Mouse (Mus musculus): Measurements from ENCODE around the gene P2rx1. TPM values are rescaled to one million over a fixed set of nuclear protein-coding genes. Genes with fewer than 3 reads are reported as not detected.

The P2rx1 gene
- polyA plus RNA-seq, 1 experiment: 0.44 TPM

DNA sequence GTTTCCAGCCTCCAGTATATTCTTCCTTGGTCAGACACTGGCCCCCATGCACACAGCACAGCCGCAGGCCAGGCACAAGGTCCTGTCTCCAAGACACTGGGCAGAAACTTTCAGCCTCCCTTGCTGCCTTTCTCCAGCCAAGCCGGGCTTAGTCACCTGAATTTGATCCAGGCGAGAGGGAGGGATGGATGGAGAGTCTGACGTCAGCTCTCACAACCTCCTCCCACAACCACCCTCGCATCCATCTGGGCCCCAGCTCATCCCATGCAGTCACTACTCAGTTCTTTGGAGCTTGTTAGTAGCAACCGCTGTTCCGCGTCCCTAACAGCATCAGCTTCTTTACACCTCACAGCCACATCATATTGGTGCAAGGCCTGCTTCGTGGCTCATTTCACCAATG, 24.2 kb downstream of the P2rx1 start:
- no peaks in the 10 kb centered on the region for H3K36me3 ChIP-seq (ENCODE audit: control insufficient read depth, insufficient read depth, low read length)
- peaks cover 12% of the 10 kb centered on the region for H3K4me1 ChIP-seq (ENCODE audit: control insufficient read depth, insufficient read depth, low read length)
- no peak overlapping the region for H3K4me3 ChIP-seq (ENCODE audit: control insufficient read depth, low read depth, low read length)
- H3K27me3 ChIP-seq (ENCODE audit: control insufficient read depth, insufficient read depth, low read length): no peaks in the 10 kb centered on the region
- H3K27ac ChIP-seq (ENCODE audit: control insufficient read depth, insufficient read depth, low read depth, low read length): no peak overlapping the region
- no peak for TF ChIP-seq POLR2A (IDR thresholded peaks at IDR 0.05; ENCODE audit: control insufficient read depth, low read depth, low read length)
- TF ChIP-seq CTCF (IDR thresholded peaks at IDR 0.05; ENCODE audit: control insufficient read depth, insufficient read depth, insufficient replicate concordance, low read depth, low read length): no peak

- no peak overlapping the region for H3K4me3 ChIP-seq (ENCODE audit: control insufficient read depth, low read depth, low read length)
- TF ChIP-seq POLR2A (IDR thresholded peaks at IDR 0.05; ENCODE audit: control insufficient read depth, low read depth, low read length) (no peak), CTCF (IDR thresholded peaks at IDR 0.05; ENCODE audit: control insufficient read depth, insufficient read depth, insufficient replicate concordance, low read depth, low read length) (no peak)
- no peaks in the 10 kb centered on the region for H3K36me3 ChIP-seq (ENCODE audit: control insufficient read depth, insufficient read depth, low read length)
- no peaks in the 10 kb centered on the region for H3K27me3 ChIP-seq (ENCODE audit: control insufficient read depth, insufficient read depth, low read length)
- H3K4me1 ChIP-seq (ENCODE audit: control insufficient read depth, insufficient read depth, low read length): peaks cover 10% of the 10 kb centered on the region
- H3K27ac ChIP-seq (ENCODE audit: control insufficient read depth, insufficient read depth, low read depth, low read length): no peak overlapping the region
These were observed 24.9 kb downstream of the P2rx1 start for GRCm38 (mm10) chr11:73023827-73024226.

- no peak overlapping the region for H3K4me3 ChIP-seq (ENCODE audit: control insufficient read depth, low read depth, low read length)
- no peaks in the 10 kb centered on the region for H3K27me3 ChIP-seq (ENCODE audit: control insufficient read depth, insufficient read depth, low read length)
- H3K27ac ChIP-seq (ENCODE audit: control insufficient read depth, insufficient read depth, low read depth, low read length): no peak overlapping the region
- peaks cover 4% of the 10 kb centered on the region for H3K4me1 ChIP-seq (ENCODE audit: control insufficient read depth, insufficient read depth, low read length)
- H3K36me3 ChIP-seq (ENCODE audit: control insufficient read depth, insufficient read depth, low read length): no peaks in the 10 kb centered on the region
- TF ChIP-seq CTCF (IDR thresholded peaks at IDR 0.05; ENCODE audit: control insufficient read depth, insufficient read depth, insufficient replicate concordance, low read depth, low read length): no peak
- TF ChIP-seq POLR2A (IDR thresholded peaks at IDR 0.05; ENCODE audit: control insufficient read depth, low read depth, low read length): no peak
These were observed 25.5 kb downstream of the P2rx1 start for GRCm38 (mm10) chr11:73024236-73024904.

- Histone ChIP-seq H3K4me3 (ENCODE audit: control insufficient read depth, low read depth, low read length) (no peak overlapping the region), H3K36me3 (ENCODE audit: control insufficient read depth, insufficient read depth, low read length) (no peaks in the 10 kb centered on the region), H3K4me1 (ENCODE audit: control insufficient read depth, insufficient read depth, low read length) (peaks cover 8% of the 10 kb centered on the region), H3K27ac (ENCODE audit: control insufficient read depth, insufficient read depth, low read depth, low read length) (no peak overlapping the region), H3K27me3 (ENCODE audit: control insufficient read depth, insufficient read depth, low read length) (no peaks in the 10 kb centered on the region)
- TF ChIP-seq POLR2A (IDR thresholded peaks at IDR 0.05; ENCODE audit: control insufficient read depth, low read depth, low read length) (no peak), CTCF (IDR thresholded peaks at IDR 0.05; ENCODE audit: control insufficient read depth, insufficient read depth, insufficient replicate concordance, low read depth, low read length) (no peak)
These were observed 28.1 kb downstream of the P2rx1 start for GRCm38 (mm10) chr11:73026961-73027360.

GRCm38 (mm10) chr11:73030821-73031498, 32.1 kb downstream of the P2rx1 start:
- Histone ChIP-seq H3K4me1 (ENCODE audit: control insufficient read depth, insufficient read depth, low read length) (peaks cover 8% of the 10 kb centered on the region), H3K27me3 (ENCODE audit: control insufficient read depth, insufficient read depth, low read length) (no peaks in the 10 kb centered on the region), H3K27ac (ENCODE audit: control insufficient read depth, insufficient read depth, low read depth, low read length) (peak overlapping the region; percentile 88), H3K36me3 (ENCODE audit: control insufficient read depth, insufficient read depth, low read length) (no peaks in the 10 kb centered on the region), H3K4me3 (ENCODE audit: control insufficient read depth, low read depth, low read length) (peak overlapping the region; percentile 75)
- TF ChIP-seq CTCF (IDR thresholded peaks at IDR 0.05; ENCODE audit: control insufficient read depth, insufficient read depth, insufficient replicate concordance, low read depth, low read length) (peak; percentile 4; the same call in 1 of the 2 replicates), POLR2A (IDR thresholded peaks at IDR 0.05; ENCODE audit: control insufficient read depth, low read depth, low read length) (peak; percentile 32; the same call in 1 of the 2 replicates)

- no peaks in the 10 kb centered on the region for H3K36me3 ChIP-seq (ENCODE audit: control insufficient read depth, insufficient read depth, low read length)
- TF ChIP-seq POLR2A (IDR thresholded peaks at IDR 0.05; ENCODE audit: control insufficient read depth, low read depth, low read length) (no peak), CTCF (IDR thresholded peaks at IDR 0.05; ENCODE audit: control insufficient read depth, insufficient read depth, insufficient replicate concordance, low read depth, low read length) (no peak)
- H3K27ac ChIP-seq (ENCODE audit: control insufficient read depth, insufficient read depth, low read depth, low read length): no peak overlapping the region
- H3K4me3 ChIP-seq (ENCODE audit: control insufficient read depth, low read depth, low read length): no peak overlapping the region
- peaks cover 8% of the 10 kb centered on the region for H3K4me1 ChIP-seq (ENCODE audit: control insufficient read depth, insufficient read depth, low read length)
- H3K27me3 ChIP-seq (ENCODE audit: control insufficient read depth, insufficient read depth, low read length): no peaks in the 10 kb centered on the region
These were observed 32.6 kb downstream of the P2rx1 start for GRCm38 (mm10) chr11:73031536-73031935.

DNA sequence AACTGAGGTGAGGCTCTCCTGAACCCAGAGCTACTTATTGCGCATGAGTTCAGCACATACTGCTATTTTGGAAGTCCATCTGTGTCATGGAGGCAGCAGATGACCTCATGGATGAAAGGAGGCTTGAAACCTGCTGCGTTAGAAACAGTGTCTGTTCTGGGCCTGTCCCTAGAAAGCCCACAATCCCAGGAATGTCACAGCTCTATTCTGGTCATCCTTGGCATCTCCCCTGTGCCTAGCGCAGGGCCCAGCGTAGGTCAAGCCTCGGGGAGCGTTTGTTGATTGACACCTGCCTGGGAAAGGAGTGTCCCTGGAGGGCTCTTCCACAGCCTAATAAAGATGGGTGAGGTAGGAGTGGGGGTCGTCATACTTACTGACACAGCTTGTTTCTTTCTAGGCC, 37.2 kb downstream of the P2rx1 start:
- Histone ChIP-seq H3K4me3 (ENCODE audit: control insufficient read depth, low read depth, low read length) (no peak overlapping the region), H3K27me3 (ENCODE audit: control insufficient read depth, insufficient read depth, low read length) (no peaks in the 10 kb centered on the region), H3K4me1 (ENCODE audit: control insufficient read depth, insufficient read depth, low read length) (peaks cover 3% of the 10 kb centered on the region), H3K27ac (ENCODE audit: control insufficient read depth, insufficient read depth, low read depth, low read length) (no peak overlapping the region), H3K36me3 (ENCODE audit: control insufficient read depth, insufficient read depth, low read length) (no peaks in the 10 kb centered on the region)
- TF ChIP-seq POLR2A (IDR thresholded peaks at IDR 0.05; ENCODE audit: control insufficient read depth, low read depth, low read length) (no peak), CTCF (IDR thresholded peaks at IDR 0.05; ENCODE audit: control insufficient read depth, insufficient read depth, insufficient replicate concordance, low read depth, low read length) (no peak)
